Mouse (Mus musculus) heart, adult 11 months (tissue): ENCODE data around the gene Hnrnpm.

Experiments used
- DNase-seq: peaks from one replicate; pipeline ENCODE4 v3.0.0; 2022

The Hnrnpm gene

GRCm38 (mm10) chr17:33686760-33687159 lies at the start of gene Hnrnpm:
Hnrnpm (minus strand) TSS chr17:33686860.
- DNase-seq, result no peak

GRCm38 (mm10) chr17:33733526-33733925 lies 46.9 kb upstream of the Hnrnpm start:
- DNase-seq, result peak; percentile 67

GRCm38 (mm10) chr17:33732556-33733083 lies 46.0 kb upstream of the Hnrnpm start:
- peak; percentile 92 for DNase-seq

- DNase-seq, result peak; percentile 45
Measured at GRCm38 (mm10) chr17:33729215-33729614, 42.6 kb upstream of the Hnrnpm start.

- peak; percentile 58 for DNase-seq
Measured at GRCm38 (mm10) chr17:33728396-33728795, 41.7 kb upstream of the Hnrnpm start.

GRCm38 (mm10) chr17:33719736-33720378 lies 33.2 kb upstream of the Hnrnpm start:
- DNase-seq, result peak; percentile 82

- DNase-seq, result peak; percentile 84
Measured at GRCm38 (mm10) chr17:33718944-33719725, 32.5 kb upstream of the Hnrnpm start.

GRCm38 (mm10) chr17:33718384-33718881 lies 31.8 kb upstream of the Hnrnpm start, which contains the start of gene March2:
March2 (minus strand) TSS chr17:33718670.
- DNase-seq, result peak; percentile 100

GRCm38 (mm10) chr17:33717982-33718381 lies 31.3 kb upstream of the Hnrnpm start:
- DNase-seq, result no peak

- DNase-seq, result peak; percentile 66
Measured at GRCm38 (mm10) chr17:33717246-33717645, 30.6 kb upstream of the Hnrnpm start.

- peak; percentile 45 for DNase-seq
Measured at GRCm38 (mm10) chr17:33714779-33715178, 28.1 kb upstream of the Hnrnpm start.

- DNase-seq, result peak; percentile 87
Measured at GRCm38 (mm10) chr17:33713271-33713670, 26.6 kb upstream of the Hnrnpm start.

- peak; percentile 83 for DNase-seq
Measured at GRCm38 (mm10) chr17:33709834-33710233, 23.2 kb upstream of the Hnrnpm start.

GRCm38 (mm10) chr17:33703091-33703490 lies 16.4 kb upstream of the Hnrnpm start:
- no peak for DNase-seq

- DNase-seq, result no peak
Measured at GRCm38 (mm10) chr17:33702178-33702577, 15.5 kb upstream of the Hnrnpm start.

GRCm38 (mm10) chr17:33695471-33695870 lies 8.8 kb upstream of the Hnrnpm start:
- no peak for DNase-seq

GRCm38 (mm10) chr17:33685249-33685653 lies 1.4 kb downstream of the Hnrnpm start:
- DNase-seq, result peak; percentile 100

GRCm38 (mm10) chr17:33684671-33685231 lies 1.9 kb downstream of the Hnrnpm start:
- peak; percentile 94 for DNase-seq

GRCm38 (mm10) chr17:33681767-33682166 lies 4.9 kb downstream of the Hnrnpm start:
- no peak for DNase-seq

GRCm38 (mm10) chr17:33678771-33679170 lies 7.9 kb downstream of the Hnrnpm start:
- DNase-seq, result no peak

- no peak for DNase-seq
Measured at GRCm38 (mm10) chr17:33676086-33676485, 10.6 kb downstream of the Hnrnpm start.

- DNase-seq, result peak; percentile 90
Measured at GRCm38 (mm10) chr17:33675452-33675851, 11.2 kb downstream of the Hnrnpm start.

- DNase-seq, result no peak
Measured at GRCm38 (mm10) chr17:33673837-33674236, 12.8 kb downstream of the Hnrnpm start.
